Mouse (Mus musculus) megakaryocyte, embryonic 14.5 days (primary cell): ENCODE measurements around the gene Lrrc4b.

Experiments
- FLI1 ChIP-seq: IDR thresholded peaks from 2 replicates; pipeline ENCODE4 v1.6.1; 2012; ENCODE audit warnings: low read length, inconsistent platforms, mixed read lengths
- GATA1 ChIP-seq: IDR thresholded peaks from 3 replicates; pipeline ENCODE4 v1.6.1; 2012; ENCODE audit warnings: mixed read lengths, low read length, inconsistent platforms, borderline replicate concordance

GRCm38 (mm10) chr7:44500046-44500445 is 71.2 kb downstream of the Lrrc4b start:
- TF ChIP-seq GATA1 (no peak), FLI1 (no peak)
